Mouse (Mus musculus) lung, adult 2 months (tissue): ENCODE results near the gene Pde10a. TPM values are rescaled to one million over a fixed set of nuclear protein-coding genes. Genes with fewer than 3 reads are reported as not detected.

Source experiments
- DNase-seq: peaks from one replicate; pipeline ENCODE4 v3.0.0; 2022
- H3K4me1 ChIP-seq: fragments of 200-500 bp; 2 replicates; pipeline ENCODE4 v1.6.1; 2011; ENCODE audit warnings: low read length; ENCODE audit not compliant: control insufficient read depth, insufficient read depth
- H3K4me3 ChIP-seq: fragments of 200-500 bp; replicated peaks from 2 replicates; pipeline ENCODE3; 2011; ENCODE audit warnings: low read depth, mild to moderate bottlenecking, control low read depth, low read length; ENCODE audit errors: extremely low read depth
- CTCF ChIP-seq: fragments of 200-500 bp; IDR thresholded peaks from 2 replicates; pipeline ENCODE4 v1.5.1; 2011; ENCODE audit warnings: mild to moderate bottlenecking, low read length, control low read depth; ENCODE audit not compliant: insufficient read depth
- POLR2A ChIP-seq: fragments of 200-500 bp; IDR thresholded peaks from 2 replicates; pipeline ENCODE4 v1.6.1; 2011; ENCODE audit warnings: low read depth, mild to moderate bottlenecking, control low read depth, low read length, borderline replicate concordance; ENCODE audit errors: extremely low read depth
- WGBS: fragments of 180-500 bp; shearing (Covaris S2); methylation state at CpG from one replicate; pipeline ENCODE4 v1.1.7; 2018; 5-methylcytosine and 5-hydroxymethylcytosine counted together
- polyA plus RNA-seq: library from polyadenylated mRNA; depleted of rRNA; stranded (reverse); fragments of >200 nt; gene quantifications from 2 replicates; pipeline ENCODE4 v1.2.3, GENCODE M21; 2012

The Pde10a gene
- polyA plus RNA-seq, 1 experiment = 0.62 TPM

DNA sequence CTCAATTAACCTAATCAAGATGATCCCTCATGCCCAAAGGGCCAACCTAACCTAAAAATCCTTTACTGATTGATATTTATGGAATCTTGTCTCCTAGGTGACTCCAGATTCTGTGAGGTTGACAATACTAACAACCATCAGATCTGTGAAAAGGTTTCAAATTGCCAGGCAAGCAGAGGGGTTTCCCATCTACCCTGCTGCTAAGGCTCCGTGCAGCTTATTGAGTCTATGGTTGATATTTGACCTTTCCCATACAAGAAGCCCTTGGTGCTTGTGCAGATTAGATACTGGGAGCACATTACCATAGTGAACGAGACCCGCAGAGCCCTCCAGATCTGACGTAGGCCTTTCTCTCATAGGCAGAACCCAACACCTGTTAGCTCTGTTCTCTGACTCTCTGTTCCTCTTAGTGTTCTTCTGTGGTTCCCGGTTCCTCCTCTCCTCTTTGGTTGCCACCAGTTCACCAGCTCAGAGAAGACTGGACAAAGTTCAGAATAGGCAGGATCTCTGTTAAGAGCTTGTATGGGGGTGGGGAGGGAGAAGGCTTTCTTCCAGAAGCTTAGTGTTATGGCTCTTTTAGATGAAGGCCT is 240.9 kb downstream of the Pde10a start:
- 79% methylated on average over 5 of the region's 5 CpGs for WGBS

DNA sequence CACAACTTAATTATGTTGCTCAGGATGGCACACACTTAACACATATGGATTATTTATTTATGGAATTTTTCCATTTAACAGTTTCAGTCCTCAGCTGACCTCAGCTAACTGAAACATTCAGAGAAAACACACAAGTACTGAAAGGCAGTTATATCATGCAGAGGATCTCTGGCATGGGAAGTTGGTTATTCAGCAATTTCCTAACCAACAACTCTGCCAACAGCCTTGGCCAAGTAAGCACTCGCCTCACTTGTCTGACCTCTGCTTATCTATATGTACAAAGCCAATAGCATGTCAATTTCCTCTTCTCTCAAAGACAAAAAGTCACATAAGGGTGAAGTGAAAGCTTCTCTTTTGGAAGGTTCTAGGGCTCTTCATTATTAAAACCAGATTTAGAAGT is 244.0 kb downstream of the Pde10a start:
- Histone ChIP-seq H3K4me1 (no peaks in the 10 kb centered on the region), H3K4me3 (no peak overlapping the region)
- no peak for TF ChIP-seq CTCF
- TF ChIP-seq POLR2A = no peak
- 24% methylated on average over 1 of the region's 1 CpGs for WGBS
- DNase-seq = no peak

More for the DNA sequence above, 240.9 kb downstream of the Pde10a start:
- no peak for DNase-seq
- H3K4me3 ChIP-seq = no peak overlapping the region
- no peaks in the 10 kb centered on the region for H3K4me1 ChIP-seq
- no peak for TF ChIP-seq CTCF
- TF ChIP-seq POLR2A = no peak

DNA sequence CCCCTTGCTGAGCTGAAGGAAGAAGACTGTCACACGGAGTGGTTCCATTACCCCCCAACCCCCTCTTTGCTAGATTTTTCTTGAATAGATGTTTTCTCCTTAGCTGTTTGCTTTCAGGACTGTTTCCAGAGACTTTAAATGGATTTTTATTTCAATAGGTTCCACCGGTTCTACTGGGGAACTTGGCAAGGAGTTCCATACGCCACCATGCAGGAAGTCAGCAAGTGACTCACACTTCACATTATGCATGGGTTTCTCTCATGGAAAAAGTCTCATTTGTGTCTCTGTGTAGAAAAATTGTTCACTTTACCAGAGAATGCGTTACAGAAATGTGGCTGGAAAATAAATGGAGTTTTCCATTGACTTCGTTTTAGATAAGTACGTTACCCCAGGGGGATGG is 248.2 kb downstream of the Pde10a start:
- no peak overlapping the region for H3K4me3 ChIP-seq
- 67% methylated on average over 6 of the region's 6 CpGs for WGBS
- DNase-seq = no peak
- TF ChIP-seq POLR2A = no peak
- TF ChIP-seq CTCF = no peak
- H3K4me1 ChIP-seq = no peaks in the 10 kb centered on the region

DNA sequence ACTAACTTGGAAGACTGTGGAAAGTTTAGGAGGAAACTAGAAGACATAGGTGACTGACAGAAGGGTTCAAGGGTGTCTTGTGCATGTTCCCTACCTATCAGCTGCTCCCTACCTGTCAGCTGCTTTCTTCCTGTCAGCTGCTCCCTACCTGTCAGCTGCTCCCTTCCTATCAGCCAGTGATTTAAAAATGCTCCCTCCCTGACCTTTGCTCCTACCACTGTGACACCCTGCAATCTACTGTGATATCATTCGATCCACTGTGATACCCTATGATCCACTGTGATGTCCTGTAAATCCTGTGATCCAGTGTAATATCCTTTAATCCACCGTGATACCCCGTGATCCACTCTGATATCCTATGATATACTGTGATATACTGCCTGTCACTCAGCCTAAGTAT is 249.1 kb downstream of the Pde10a start:
- no peak overlapping the region for H3K4me3 ChIP-seq
- WGBS = 72% methylated on average over 3 of the region's 3 CpGs
- DNase-seq = no peak
- TF ChIP-seq CTCF = no peak
- no peak for TF ChIP-seq POLR2A
- no peaks in the 10 kb centered on the region for H3K4me1 ChIP-seq

DNA sequence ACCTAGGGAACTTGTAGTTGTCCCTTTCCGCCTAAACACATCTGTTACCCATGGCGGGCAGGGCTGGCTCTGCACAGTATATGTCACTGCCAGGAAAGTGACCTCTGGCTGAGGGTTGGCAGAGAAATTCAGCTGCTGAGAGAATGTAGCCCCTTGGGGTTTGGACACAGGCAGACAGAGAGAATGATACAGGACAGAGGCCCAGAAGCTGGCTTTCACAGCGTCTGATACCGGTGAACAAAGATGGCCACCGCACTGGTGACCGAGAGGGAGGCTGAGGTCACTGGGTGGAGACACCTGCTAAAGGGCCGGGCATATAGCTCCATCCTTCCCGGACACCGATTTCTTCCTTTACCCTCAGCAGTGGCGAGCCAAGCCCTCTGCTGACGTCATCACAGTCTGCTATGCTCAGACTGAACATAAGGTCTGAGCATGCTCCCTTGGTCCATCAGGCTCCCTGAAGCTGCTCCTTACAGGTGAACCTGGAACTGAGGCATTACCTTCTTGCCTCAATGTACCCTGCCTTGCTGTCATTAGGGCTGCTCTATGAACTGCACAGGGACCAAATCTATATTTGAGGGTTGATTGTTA is 250.5 kb downstream of the Pde10a start:
- no peaks in the 10 kb centered on the region for H3K4me1 ChIP-seq
- H3K4me3 ChIP-seq = no peak overlapping the region
- TF ChIP-seq POLR2A (no peak), CTCF (no peak)
- 76% methylated on average over 11 of the region's 11 CpGs for WGBS
- no peak for DNase-seq

DNA sequence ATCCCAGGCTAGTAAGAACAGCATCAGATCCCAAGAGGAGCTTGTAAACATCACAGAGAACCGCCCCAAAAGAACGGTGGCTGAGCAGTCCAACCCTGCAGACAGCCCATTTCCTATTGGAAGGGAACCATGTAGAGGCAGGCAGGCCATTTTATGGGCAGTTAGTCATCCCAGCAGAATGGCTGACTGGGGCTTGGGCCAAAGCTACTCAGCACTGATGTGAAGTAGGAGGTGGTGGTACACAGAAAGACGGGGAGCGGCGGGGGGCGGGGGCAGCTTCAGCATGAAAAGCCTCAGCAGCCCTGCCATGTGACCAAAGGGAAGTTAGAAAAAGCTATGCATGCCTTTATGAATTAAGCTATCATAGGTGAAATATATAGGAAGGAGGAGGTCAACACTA is 252.5 kb downstream of the Pde10a start:
- TF ChIP-seq CTCF (no peak), POLR2A (no peak)
- Histone ChIP-seq H3K4me1 (no peaks in the 10 kb centered on the region), H3K4me3 (no peak overlapping the region)
- 85% methylated on average over 6 of the region's 6 CpGs for WGBS
- no peak for DNase-seq

GRCm38 (mm10) chr17:8778839-8779238 is 253.7 kb downstream of the Pde10a start:
- H3K4me1 ChIP-seq = no peaks in the 10 kb centered on the region
- no peak for TF ChIP-seq POLR2A
- no peak for TF ChIP-seq CTCF
- WGBS = 52% methylated on average over 5 of the region's 5 CpGs
- DNase-seq = no peak
- no peak overlapping the region for H3K4me3 ChIP-seq

GRCm38 (mm10) chr17:8780484-8780883 is 255.3 kb downstream of the Pde10a start:
- no peak for DNase-seq
- Histone ChIP-seq H3K4me3 (no peak overlapping the region), H3K4me1 (no peaks in the 10 kb centered on the region)
- 85% methylated on average over 4 of the region's 4 CpGs for WGBS
- no peak for TF ChIP-seq POLR2A
- TF ChIP-seq CTCF = no peak

DNA sequence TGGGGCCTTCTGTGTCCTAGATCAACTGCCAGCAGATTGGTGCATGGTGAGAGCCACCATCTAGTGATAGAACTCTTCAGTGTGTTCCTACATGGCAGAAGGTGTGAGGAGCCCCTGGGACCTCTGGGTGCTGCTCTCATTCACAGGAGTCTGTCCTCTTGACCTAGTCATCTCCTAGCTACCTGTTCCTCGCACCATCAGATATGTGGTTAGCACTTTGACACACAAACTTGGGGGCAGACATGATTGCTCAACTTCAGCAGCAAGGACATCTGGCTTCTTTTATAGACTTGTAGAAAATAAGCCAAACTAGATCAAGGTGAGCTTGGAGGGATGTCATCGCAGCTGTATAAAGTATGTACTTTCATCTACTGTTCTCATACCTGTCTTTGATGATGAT is 255.9 kb downstream of the Pde10a start:
- TF ChIP-seq POLR2A = no peak
- TF ChIP-seq CTCF = no peak

DNA sequence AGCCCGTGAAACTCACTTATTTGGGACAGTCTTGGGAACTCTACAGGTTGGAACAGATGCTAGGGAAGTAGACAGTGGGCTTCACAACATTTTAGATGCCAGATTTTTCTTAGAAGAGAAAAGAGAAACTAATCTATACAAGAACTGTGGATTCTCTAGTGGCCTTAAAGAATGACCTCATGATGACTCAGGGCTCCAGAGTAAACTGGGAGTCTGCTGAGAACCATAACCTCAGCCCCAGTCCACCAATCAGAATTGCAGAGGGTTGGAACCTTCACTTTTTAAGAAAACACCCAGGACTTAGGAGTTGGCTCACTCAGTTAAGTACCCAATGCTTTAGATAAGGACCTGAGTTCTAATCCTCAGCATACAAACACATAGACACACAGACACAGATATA is 256.4 kb downstream of the Pde10a start:
- H3K4me1 ChIP-seq = no peaks in the 10 kb centered on the region
- no peak overlapping the region for H3K4me3 ChIP-seq
- 66% methylated on average over 1 of the region's 1 CpGs for WGBS
- DNase-seq = no peak
- no peak for TF ChIP-seq POLR2A
- no peak for TF ChIP-seq CTCF

More for the DNA sequence above, 255.9 kb downstream of the Pde10a start:
- H3K4me1 ChIP-seq = no peaks in the 10 kb centered on the region
- DNase-seq = no peak
- WGBS = 88% methylated on average over 2 of the region's 2 CpGs
- H3K4me3 ChIP-seq = no peak overlapping the region
